Mouse (Mus musculus) lung, postnatal 0 days (tissue): ENCODE results near the gene Klc2. TPM values are rescaled to one million over a fixed set of nuclear protein-coding genes. Genes with fewer than 3 reads are reported as not detected.

Source experiments
- ATAC-seq: fragments of 200-750 bp; cut with Nextera tagmentation; 2 replicates; pipeline ENCODE4 v1.8.0; 2017; ENCODE audit warnings: moderate library complexity
- DNase-seq: peaks from one replicate; pipeline ENCODE4 v3.0.0-alpha.2; 2016; ENCODE audit warnings: low spot score
- H3K27ac ChIP-seq: fragments of 300-500 bp; sonication (generic); 2 replicates; pipeline ENCODE4 v1.5.1; 2014; ENCODE audit warnings: antibody characterized with exemption, mild to moderate bottlenecking, low read length, mixed read lengths
- H3K27me3 ChIP-seq: fragments of 300-500 bp; sonication (generic); replicated peaks from 2 replicates; pipeline ENCODE4 v1.6.1; 2014; ENCODE audit warnings: low read length, mixed read lengths; ENCODE audit not compliant: insufficient read depth
- H3K36me3 ChIP-seq: fragments of 300-500 bp; sonication (generic); 2 replicates; pipeline ENCODE4 v1.6.1; 2014; ENCODE audit warnings: low read length, mixed read lengths; ENCODE audit not compliant: insufficient read depth
- H3K4me1 ChIP-seq: fragments of 300-500 bp; sonication (generic); 2 replicates; pipeline ENCODE4 v1.6.1; 2014; ENCODE audit warnings: antibody characterized with exemption, low read depth, low read length, mixed read lengths; ENCODE audit not compliant: insufficient read depth
- H3K4me2 ChIP-seq: fragments of 300-500 bp; sonication (generic); replicated peaks from 2 replicates; pipeline ENCODE4 v1.6.1; 2014; ENCODE audit warnings: low read depth, mild to moderate bottlenecking, low read length, moderate library complexity, mixed read lengths
- H3K4me3 ChIP-seq: fragments of 300-500 bp; sonication (generic); 2 replicates; pipeline ENCODE4 v1.5.1; 2014; ENCODE audit warnings: low read depth, low read length
- H3K9ac ChIP-seq: fragments of 300-500 bp; sonication (generic); replicated peaks from 2 replicates; pipeline ENCODE4 v1.6.1; 2014; ENCODE audit warnings: low read depth, mild to moderate bottlenecking
- H3K9me3 ChIP-seq: fragments of 300-500 bp; sonication (generic); 2 replicates; pipeline ENCODE4 v1.6.1; 2016; ENCODE audit warnings: low read length, mixed read lengths
- CTCF ChIP-seq: IDR thresholded peaks from 2 replicates; pipeline ENCODE4 v1.5.1; 2016; ENCODE audit warnings: antibody characterized with exemption, mild to moderate bottlenecking
- EP300 ChIP-seq: IDR thresholded peaks from 2 replicates; pipeline ENCODE4 v1.6.1; 2016; ENCODE audit warnings: antibody characterized with exemption, mild to moderate bottlenecking, control low read depth
- WGBS: fragments of 180-500 bp; shearing (Covaris S2); extraction: QIAGEN DNeasy Blood & Tissue Kit; methylation state at CpG from one replicate; pipeline ENCODE4 v1.1.7; 2014; 5-methylcytosine and 5-hydroxymethylcytosine counted together
- polyA plus RNA-seq: library from polyadenylated mRNA; unstranded; fragments of >200 nt; fragmentation: Nextera tagmentation; extraction: Ambion mirVana; gene quantifications from 2 replicates; pipeline ENCODE4 v1.2.1, GENCODE M21; 2015

Klc2 gene
- polyA plus RNA-seq = 10.1 and 10.8 TPM in 2 replicates

DNA sequence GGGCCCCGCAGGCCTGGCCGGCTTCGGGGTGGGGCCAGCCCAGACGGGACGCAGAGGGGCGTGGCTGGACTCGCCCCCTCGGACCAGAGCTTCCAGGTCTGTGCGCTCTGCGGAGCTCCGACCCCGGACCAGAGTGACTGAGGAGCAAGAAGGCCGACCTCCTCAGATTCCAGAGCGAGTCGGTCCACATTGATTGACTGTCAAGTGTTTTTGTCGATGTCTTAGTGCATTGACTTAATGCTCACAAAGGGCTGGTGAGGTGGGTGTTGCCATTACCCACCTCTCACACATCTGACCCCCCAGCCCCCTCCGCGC is at the start of gene Klc2:
TSS of gene Klc2 (minus strand) at position 177 of the 315 bp plus-strand sequence.
- Histone ChIP-seq H3K27ac (peak within 1 kb of the TSS; percentile 60), H3K4me2 (peak within 1 kb of the TSS; percentile 76), H3K9ac (peak within 1 kb of the TSS; percentile 54), H3K4me3 (peak within 1 kb of the TSS; percentile 79), H3K9me3 (no peaks in the 10 kb centered on the region), H3K36me3 (0 out of 2 replicates have a peak, but pooled peaks cover 4% of the 10 kb centered on the region), H3K27me3 (no peaks in the 10 kb centered on the region), H3K4me1 (peaks cover 7% of the 10 kb centered on the region)
- TF ChIP-seq CTCF (no peak), EP300 (no peak)
- WGBS = 0% methylated on average over 18 of the region's 18 CpGs
- DNase-seq (no peak), ATAC-seq (no peak; the same call in 1 of the 2 replicates)

DNA sequence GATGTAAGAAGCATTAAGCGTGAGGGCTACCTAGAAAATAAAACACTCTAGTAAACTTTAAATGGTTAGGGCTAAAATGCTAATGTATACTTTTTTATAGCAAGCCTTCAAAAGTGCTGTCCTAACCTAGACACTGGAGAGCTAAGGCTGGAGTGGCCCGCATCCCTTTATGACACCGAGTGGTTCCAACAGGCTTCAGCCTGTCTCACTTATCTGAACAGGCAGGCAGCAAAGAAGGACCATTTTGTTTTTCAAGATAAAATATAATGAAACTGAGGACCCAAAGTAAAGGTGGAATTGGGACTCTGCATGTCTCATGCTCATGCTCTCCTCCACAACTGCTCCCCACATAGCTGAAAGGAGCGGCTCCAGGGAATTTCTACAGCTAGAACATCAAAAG is 49.1 kb upstream of the Klc2 start:
- DNase-seq (no peak), ATAC-seq (no peak)
- TF ChIP-seq EP300 (no peak), CTCF (no peak)
- H3K9ac ChIP-seq = no peak overlapping the region
- no peak overlapping the region for H3K4me2 ChIP-seq
- WGBS = 90% methylated on average over 4 of the region's 4 CpGs
- H3K4me3 ChIP-seq = no peak overlapping the region
- H3K36me3 ChIP-seq = no peaks in the 10 kb centered on the region
- no peak overlapping the region for H3K27ac ChIP-seq
- no peaks in the 10 kb centered on the region for H3K4me1 ChIP-seq
- H3K9me3 ChIP-seq = no peaks in the 10 kb centered on the region
- H3K27me3 ChIP-seq = no peaks in the 10 kb centered on the region

DNA sequence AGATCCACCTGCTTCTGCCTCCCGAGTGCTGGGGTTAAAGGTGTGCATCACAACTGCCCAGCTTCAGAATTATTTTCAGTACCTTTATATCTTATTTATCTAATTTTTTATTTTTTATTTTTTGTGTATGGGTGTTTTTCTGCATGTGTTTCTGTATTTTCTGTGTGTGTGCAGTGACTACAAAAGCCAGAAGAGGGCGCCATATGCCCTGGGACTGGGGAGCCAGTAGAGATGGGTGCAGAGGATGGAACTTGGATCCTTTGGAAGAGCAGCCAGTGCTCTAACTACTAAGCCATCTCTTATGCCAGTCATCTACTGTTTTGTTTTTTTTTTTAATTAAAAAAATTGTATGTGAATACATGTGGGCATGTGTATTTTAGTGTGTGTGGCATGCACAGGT is 46.0 kb upstream of the Klc2 start:
- 59% methylated on average over 2 of the region's 2 CpGs for WGBS
- TF ChIP-seq EP300 (no peak), CTCF (peak; percentile 67)
- no peaks in the 10 kb centered on the region for H3K9me3 ChIP-seq
- H3K4me2 ChIP-seq = no peak overlapping the region
- no peak overlapping the region for H3K4me3 ChIP-seq
- DNase-seq (peak; percentile 24), ATAC-seq (no peak)
- H3K27ac ChIP-seq = no peak overlapping the region
- H3K4me1 ChIP-seq = no peaks in the 10 kb centered on the region
- H3K27me3 ChIP-seq = no peaks in the 10 kb centered on the region
- no peak overlapping the region for H3K9ac ChIP-seq
- H3K36me3 ChIP-seq = no peaks in the 10 kb centered on the region

DNA sequence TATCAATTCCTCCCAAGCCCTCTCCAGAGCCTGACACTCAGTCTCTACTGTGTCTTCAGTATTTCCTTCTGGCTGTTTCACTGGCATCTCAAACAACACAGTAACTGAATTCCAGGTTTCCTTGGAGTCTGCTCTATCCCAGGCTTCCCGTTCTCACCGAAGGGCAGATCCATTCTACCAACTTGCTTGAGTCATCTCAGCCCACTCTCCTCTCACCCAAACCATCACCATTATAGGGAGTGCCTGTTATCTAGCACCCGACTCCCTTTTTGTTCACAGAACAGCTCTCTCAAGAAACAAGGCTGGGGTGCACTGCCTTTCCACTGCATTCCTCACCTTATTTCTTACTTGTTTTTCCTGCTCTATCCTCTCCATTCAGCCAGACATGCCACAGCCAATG is 43.6 kb upstream of the Klc2 start:
- no peaks in the 10 kb centered on the region for H3K27me3 ChIP-seq
- ATAC-seq = no peak
- WGBS = 90% methylated on average over 3 of the region's 3 CpGs

DNA sequence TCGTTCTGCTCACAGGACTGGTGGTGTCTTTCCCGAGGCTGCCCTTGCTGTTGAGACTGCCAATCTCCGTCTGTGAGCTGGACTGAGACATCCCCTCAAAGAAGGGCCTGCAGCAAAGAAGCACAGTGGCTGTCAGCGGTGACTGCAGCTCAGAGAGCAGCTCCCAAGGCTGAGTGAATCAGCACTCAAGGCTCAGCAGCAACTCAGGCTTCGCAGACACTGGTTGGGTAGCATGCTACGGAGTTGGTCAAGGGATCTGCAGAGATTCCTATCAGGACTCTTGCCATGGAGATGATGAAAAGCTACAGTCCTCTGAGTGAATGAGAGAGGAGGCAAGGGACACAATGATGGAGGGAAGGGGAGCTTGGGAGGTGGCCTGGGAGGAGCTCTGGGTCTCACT is 33.9 kb upstream of the Klc2 start:
- WGBS = 86% methylated on average over 6 of the region's 6 CpGs
- no peak overlapping the region for H3K27ac ChIP-seq
- DNase-seq (no peak), ATAC-seq (no peak)
- no peak overlapping the region for H3K9ac ChIP-seq
- H3K4me2 ChIP-seq = no peak overlapping the region
- no peak overlapping the region for H3K4me3 ChIP-seq
- no peaks in the 10 kb centered on the region for H3K4me1 ChIP-seq
- TF ChIP-seq EP300 (no peak), CTCF (no peak)
- H3K36me3 ChIP-seq = peaks cover 13% of the 10 kb centered on the region
- H3K27me3 ChIP-seq = no peaks in the 10 kb centered on the region
- H3K9me3 ChIP-seq = no peaks in the 10 kb centered on the region

More for the DNA sequence above, 43.6 kb upstream of the Klc2 start:
- Histone ChIP-seq H3K4me3 (no peak overlapping the region), H3K9me3 (no peaks in the 10 kb centered on the region), H3K4me2 (no peak overlapping the region), H3K9ac (no peak overlapping the region), H3K36me3 (no peaks in the 10 kb centered on the region), H3K4me1 (no peaks in the 10 kb centered on the region), H3K27ac (no peak overlapping the region)
- no peak for TF ChIP-seq EP300
- no peak for TF ChIP-seq CTCF
- DNase-seq = no peak

DNA sequence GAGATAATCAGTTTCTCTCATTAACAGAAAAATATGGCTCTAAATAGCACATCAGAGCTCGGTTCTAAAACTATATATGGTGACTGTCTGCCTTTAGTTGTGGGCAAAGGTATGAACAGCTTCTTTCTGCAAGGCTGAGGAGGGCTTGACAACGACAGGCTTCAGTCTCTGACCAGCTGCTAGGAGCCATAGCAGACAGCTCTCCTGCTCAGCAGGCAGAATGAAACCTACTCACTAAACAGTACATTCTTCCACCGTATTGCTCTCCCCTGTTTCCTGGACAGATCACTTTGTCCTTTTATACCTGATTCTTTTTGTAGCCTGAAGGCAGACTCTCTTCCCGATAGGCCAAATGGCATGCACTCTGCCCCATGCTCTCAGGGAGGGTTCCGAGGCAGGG is 33.4 kb upstream of the Klc2 start:
- Histone ChIP-seq H3K9me3 (no peaks in the 10 kb centered on the region), H3K36me3 (peaks cover 13% of the 10 kb centered on the region), H3K4me3 (no peak overlapping the region), H3K27me3 (no peaks in the 10 kb centered on the region), H3K9ac (no peak overlapping the region), H3K4me1 (no peaks in the 10 kb centered on the region), H3K27ac (no peak overlapping the region), H3K4me2 (no peak overlapping the region)
- TF ChIP-seq EP300 = no peak
- no peak for TF ChIP-seq CTCF
- DNase-seq (no peak), ATAC-seq (no peak)
- WGBS = 87% methylated on average over 5 of the region's 5 CpGs

DNA sequence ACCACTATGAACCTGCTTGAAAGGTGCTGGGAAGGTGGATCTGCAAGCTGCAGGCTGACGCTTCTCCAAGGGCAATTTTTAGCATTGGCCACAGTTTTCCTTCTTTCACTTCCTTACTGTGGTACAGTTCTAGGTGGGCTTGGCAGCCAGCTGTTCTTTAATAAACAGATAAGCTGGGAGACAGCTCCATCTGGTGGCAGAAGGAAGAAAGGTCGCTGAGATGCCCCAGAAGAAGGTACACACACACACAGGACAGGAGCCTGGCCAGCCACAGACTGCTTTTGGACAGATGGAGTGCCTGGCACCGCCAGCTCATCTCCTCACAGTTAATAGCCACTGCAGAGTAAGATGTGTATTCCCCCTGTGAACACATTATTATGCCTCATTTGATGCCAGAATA is 33.0 kb upstream of the Klc2 start:
- ATAC-seq (no peak), DNase-seq (peak; percentile 55)
- H3K4me3 ChIP-seq = no peak overlapping the region
- WGBS = 41% methylated on average over 3 of the region's 3 CpGs
- TF ChIP-seq EP300 = no peak
- peak; percentile 75 for TF ChIP-seq CTCF
- H3K27ac ChIP-seq = no peak overlapping the region
- H3K36me3 ChIP-seq = peaks cover 13% of the 10 kb centered on the region
- H3K4me1 ChIP-seq = no peaks in the 10 kb centered on the region
- no peaks in the 10 kb centered on the region for H3K9me3 ChIP-seq
- no peak overlapping the region for H3K9ac ChIP-seq
- no peak overlapping the region for H3K4me2 ChIP-seq
- H3K27me3 ChIP-seq = no peaks in the 10 kb centered on the region
